Mouse (Mus musculus) ovary, postnatal 14 days (tissue): ENCODE results near the gene Scn4a.
"Not testable (repeated sequence)": the region's sequence is repeated elsewhere in the genome, so short reads cannot be mapped to it uniquely, and the experiment has no call there.

Experiments used
- DNase-seq: peaks from one replicate; pipeline ENCODE4 v3.0.0; 2022; ENCODE audit warnings: low spot score

Gene Scn4a

DNA sequence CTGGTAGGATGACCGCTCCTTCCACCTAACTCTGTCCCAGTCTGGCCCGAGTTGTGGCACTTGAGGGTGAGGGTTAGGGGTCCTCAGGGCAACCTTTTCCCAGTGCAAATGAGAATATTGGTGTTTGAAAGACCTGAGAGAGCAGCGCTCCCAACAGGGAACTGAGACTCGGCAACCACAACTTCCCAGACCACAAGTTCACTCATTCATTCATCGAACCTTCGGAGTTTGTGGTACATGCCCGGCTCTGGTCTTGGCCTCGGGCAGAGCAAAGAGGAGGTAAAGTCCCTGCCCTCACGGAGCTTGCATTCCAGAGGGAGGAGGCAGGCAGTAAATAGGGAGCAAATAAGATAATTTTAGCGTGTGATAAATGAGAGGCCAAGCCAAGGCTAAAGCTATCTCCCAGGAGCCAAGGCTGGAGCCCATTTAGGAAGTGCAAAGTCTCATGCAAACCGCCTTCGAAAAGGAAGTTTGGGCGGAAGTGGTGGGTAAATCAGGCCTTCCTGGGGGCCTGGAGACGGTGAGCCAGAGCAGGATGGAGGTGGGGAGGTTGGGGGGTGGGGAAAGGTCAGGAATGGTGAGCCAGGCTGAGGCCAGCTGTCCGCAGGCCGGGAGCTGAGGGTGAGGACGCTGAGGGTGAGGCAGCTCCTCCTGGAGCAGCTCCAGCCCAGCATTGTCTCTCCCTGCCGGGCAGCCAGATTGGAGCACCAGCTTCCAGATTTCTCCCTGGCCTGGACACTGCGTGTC is 2.5 kb upstream of the Scn4a start:
- DNase-seq, result no peak

DNA sequence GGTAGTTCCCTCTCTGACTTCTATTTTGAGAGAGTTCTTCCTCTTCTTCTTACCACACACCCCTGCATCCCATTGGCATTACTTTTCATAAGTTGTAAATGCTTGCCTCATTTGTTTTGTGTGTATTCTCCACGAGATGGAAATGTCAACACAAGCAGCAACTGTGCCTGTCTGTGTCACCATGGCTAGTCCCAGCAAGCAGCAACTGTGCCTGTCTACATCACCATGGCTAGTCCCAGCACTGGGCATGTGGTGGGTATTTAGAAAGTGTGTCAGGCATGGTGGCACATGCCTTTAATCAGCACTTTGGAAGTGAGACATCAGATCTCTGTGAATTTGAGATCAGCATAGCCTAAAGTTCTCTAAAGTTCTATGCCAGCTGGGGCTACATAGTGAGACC is 1.1 kb upstream of the Scn4a start:
- no peak for DNase-seq

DNA sequence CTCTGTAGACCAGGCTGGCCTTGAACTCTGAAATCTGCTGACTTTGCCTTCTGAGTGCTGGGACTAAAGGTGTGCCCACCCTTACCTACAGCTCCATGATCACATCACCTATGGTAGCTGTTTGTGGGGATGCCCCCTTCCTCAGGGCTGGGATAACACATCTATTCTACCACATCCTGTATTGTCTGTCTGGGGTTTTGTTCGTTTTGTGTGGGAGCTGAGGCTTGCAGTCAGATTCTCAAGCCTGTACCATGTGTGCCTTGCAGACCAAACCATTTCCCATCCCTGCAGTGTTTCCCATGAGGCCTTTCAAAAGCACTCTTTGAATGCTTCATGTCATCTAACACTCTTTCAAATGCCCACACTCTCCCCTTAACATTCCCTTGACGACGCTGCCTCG is 1.1 kb downstream of the Scn4a start:
- no peak for DNase-seq

DNA sequence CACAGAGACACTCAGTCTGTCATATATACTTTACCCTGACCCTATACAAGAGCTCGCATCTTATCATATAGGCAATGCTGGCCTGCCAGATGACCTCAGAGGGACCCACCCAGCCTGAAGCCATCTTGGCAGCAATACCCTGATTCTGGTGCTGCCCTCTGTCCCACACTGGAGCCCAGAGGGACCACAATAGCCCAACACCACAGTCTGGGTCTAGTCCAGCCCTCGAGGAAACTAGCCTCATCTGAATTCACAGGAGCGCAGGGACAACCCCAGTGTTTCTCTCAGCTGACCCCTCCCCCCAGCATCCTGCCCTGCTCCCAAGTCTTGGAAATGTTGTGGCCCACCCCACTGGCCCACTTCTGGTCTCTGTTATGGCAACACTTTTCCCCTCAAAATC is 1.8 kb downstream of the Scn4a start:
- no peak for DNase-seq

DNA sequence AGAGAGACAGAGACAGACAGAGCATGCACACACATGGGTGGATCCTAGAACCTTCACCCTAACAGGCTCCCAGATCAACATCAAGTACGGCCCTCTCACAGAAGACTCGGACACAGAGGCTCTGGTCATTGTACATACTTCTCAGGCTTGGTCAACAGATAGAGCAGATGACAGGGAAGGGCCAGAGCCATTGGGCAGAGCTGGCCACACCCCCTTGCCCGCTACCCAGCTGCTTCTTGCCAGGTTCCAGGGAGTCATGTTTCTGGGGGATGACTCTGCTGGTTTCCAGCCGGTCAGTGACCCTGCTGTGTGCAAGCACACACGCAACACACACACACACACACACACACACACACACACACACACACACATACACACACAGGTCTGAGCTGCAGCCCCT is 2.2 kb downstream of the Scn4a start:
- DNase-seq, result no peak

DNA sequence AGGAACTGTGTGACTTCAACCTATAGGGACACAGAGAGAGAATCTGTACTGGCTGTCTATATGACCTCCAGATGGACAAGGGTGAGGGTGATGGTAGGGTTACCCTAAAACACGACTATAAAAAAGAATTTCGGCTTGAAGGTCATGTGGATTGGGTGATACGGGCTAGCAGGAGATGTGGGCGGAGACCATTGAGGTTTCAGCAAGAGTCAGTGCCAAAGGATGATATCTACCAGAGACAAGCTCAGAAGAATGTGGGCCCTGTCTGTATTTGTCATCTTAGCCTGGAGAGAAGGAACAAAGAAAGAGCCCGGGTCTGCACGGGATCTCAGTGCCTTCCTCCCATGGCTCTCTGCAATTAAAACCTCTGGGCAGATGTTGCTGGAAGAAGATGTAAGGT is 3.3 kb downstream of the Scn4a start:
- DNase-seq, result no peak

DNA sequence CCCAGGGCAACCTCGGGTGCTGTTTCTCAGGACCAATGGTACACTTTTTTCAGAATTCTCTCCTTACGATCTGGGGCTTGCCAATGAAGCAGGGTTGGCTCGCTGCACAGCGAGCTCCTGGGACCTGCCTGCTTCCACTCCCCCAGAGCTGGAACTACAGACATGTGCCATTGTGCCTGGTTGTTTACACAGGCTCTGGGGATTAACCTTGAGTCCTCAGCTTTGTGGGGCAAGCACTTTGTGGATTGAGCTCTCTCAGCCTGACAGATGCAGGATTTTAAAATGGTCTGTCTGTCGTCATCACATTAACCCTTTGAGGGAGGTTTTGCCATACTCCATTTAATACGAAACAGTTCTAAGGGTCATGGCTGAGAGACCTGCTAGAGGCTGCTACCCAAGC is 8.2 kb downstream of the Scn4a start:
- DNase-seq, result no peak

DNA sequence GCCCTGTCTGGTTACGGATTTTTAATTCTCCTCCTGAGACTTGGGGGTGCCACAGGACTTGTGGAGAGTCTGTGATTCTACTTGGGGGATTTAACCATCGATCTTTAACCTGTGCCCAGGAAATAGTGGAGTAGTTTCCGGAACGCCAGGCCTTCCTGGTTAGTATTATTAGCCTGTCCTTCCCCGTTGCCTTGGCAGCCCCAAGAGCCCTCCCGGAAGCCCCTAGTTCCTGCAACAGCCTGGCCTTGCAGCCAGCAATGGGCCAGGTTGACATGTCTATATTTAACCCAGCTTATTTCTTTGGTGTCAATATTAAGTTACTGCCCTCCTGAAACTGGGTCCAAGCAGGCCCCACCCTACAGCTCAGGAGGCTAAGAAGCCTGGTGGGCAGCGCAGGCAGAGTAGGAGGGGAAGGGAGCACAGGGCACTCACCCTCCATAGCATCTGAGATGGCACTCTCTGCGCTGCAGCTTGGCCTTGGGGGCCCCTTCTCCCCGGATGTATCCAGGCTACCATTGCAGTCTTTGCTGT is 12.0 kb downstream of the Scn4a start:
- no peak for DNase-seq

DNA sequence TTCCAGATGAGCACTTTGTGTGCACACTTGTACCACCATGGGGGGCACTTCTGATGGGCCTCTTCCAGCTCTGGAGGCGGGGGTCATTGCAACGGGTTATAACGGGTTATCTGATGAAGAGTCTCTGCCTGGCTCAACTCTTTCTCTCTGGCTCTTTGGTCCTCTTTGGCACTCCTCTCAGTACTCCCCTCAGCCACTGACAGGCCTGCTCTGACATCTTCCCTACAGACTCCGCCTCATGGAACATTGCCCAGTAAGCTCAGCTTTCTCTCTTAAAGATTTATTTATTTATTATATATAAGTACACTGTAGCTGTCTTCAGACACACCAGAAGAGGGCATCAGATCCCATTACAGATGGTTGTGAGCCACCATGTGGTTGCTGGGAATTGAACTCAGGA is 13.8 kb downstream of the Scn4a start:
- DNase-seq, result not testable (repeated sequence)

DNA sequence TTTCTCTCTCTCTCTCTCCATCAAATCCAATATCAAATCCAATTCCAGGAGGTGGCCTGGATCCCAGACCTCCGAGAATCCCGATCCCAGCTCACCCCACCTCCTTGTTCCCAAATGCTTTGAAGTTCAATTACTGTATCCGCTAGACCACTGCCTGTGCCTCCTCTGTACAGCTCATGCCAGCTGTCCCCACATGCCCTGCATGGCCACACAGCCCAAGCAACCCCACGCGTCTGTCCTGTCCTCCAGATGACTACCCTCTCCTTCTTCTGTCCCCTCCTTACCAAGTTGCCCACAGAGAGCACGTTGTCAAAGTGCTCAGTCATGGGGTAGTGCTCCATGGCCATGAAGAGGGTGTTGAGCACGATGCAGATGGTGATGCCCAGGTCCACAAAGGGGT is 14.2 kb downstream of the Scn4a start:
- DNase-seq, result no peak

DNA sequence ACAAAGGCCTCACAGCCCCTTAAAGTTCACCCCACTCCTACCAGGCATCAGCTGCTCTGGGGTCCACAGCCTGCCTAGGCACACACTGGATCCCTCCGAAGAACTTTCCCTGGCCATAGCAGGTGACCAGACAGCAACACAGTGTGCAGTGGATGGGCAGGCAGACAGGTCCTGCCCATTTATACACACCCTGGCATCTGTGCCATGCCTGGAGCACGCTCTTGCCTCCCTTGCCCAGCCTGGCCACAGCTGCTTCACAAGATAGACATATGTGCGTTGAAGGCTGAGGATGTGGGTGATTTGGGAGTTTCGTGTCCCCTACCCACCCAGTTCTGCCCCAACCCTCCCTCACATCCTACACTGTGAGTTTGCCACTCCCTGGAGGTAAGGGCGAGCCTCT is 15.1 kb downstream of the Scn4a start:
- DNase-seq, result no peak

DNA sequence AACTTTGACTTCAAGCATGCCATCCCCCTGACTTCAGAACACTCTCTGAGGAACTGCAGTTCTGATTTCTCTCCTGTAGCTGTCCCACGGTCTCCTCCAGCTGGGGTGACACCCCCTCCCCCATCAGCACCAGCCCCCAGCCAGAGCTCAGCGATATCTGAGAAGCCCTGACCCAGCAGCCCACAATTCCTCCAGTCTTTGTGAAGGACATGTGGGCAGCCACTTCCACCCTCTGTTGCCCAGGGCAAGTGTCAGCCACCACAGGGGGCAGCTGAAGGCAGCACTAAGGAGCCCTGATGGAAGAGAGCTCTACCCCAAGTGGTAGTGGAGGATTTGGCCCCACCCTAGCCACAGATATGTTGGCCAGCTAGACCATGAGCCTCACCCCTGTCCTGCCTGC is 19.0 kb downstream of the Scn4a start:
- no peak for DNase-seq

DNA sequence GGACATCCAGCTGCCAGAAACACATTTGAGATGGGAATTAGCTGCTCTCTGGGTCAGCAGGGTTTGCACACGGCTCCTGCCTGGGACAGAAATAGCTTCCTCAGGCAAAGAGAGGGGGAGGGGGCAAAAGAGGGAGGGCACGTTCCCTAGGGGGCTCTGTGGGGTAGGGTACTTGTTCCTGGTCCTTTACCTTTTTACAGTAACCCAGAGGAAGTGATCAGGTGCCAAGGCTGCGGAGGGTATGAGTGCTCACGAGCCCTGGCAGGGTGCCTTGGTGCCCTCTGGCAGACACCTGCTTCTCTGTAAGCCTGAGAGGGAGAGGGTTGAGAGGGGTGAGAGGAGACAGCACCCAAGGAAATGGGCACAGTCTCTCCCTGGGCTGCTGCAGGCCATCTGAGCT is 20.6 kb downstream of the Scn4a start:
- DNase-seq, result no peak

DNA sequence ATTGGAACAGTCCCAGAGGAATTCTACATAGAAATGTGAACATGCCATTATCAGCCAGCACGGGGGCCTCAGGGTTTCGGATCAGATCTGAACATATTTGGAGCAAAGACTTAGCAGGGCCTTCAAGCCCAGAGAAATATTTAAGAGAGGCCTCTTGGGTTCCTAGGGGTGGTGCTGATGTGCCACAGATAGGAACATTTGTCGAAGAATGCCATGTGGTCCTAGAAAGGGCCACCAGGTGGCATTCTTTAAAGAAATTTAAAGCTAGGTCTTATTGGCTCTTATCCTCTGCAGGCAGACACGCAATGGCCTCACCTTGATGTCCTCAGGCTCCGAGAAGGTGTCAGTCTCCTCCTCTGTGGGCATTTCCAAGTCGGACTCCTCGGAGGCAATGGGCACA is 23.4 kb downstream of the Scn4a start:
- DNase-seq, result no peak

DNA sequence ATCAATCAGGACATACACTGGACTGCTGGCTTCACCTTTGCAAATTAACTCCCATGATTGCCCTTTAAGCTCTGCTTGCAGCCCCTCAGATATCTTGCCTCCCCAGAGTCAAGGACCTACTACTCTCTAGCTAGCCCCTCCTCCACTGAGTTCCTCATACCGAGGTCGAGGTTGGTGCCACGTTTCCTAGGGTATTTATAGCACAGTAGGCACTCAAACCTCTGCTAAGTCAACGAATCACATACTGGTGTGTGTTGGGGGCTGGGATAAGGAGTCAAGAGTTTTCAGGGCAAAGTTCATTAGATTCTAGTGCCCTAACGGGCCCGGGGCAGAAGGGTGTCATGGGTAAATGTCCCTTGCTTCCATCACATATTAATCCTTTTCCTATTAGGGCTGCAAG is 24.0 kb downstream of the Scn4a start:
- no peak for DNase-seq

DNA sequence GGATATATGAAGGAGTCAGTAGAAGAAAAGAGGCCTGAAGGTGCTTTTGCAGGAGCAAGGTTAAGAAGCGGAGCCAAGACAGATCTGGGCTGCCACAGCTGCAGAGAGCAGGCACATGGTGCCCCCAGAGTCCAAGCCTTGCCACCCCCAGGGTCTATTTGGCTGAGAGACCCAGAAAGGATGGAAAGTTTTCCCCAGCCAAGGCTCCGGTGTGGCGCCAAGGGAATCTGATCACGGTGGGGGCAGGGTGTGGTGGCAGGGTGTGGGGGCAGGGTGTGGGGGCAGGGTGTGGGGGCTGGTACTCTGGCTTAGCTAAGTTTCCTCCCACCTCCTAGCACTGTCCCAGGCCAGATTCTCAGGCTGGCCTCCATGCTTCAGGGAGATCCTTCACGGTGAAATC is 24.6 kb downstream of the Scn4a start:
- no peak for DNase-seq

DNA sequence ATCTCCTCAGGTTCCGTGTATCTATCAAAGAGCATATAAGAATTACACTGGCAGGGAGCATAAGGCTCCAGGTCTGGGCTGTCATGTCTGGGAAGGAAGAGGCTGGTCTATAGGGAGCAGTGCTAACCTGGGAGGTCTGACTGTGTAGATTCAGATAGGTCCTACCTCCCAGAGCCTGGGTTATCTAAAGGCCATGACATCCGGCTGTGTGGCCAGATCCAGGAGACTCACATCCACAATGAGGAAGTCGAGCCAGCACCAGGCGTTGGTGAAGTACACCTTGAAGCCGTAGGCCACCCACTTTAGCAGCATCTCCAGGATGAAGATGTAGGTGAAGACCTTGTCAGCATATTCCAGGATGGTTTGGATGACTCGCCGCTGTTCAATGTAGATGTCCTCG is 26.6 kb downstream of the Scn4a start:
- no peak for DNase-seq

DNA sequence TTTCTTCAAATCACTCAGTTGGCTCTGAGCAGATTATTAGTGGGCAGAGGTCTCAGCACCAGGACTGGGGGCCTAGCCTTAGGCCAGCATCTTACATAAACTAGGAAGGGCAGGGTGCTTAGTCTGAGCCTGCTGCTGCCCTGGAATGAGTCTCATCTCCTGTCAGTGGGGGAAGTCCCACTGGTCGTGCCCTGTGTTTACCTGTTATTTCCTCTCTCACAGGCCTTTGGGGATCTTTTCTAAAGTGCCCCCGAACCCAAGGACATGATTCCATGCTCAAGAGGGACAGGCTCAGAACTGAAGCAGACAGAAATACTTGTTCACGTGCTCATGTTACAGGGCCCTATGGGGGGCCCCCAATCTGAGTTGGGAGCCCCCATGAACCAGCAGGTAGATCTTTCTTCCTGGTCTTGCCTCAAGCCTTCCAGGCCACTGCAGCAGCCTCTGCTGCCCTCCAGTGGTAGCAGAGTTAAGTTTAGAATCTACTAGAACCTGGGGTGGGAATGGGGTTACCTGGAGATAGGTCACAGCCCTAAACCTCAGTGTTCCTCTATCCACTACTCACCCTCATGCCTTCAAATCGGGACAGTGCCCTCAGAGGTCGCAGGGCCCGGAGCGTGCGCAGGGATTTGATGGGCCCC is 27.4 kb downstream of the Scn4a start:
- peak; percentile 67 for DNase-seq

DNA sequence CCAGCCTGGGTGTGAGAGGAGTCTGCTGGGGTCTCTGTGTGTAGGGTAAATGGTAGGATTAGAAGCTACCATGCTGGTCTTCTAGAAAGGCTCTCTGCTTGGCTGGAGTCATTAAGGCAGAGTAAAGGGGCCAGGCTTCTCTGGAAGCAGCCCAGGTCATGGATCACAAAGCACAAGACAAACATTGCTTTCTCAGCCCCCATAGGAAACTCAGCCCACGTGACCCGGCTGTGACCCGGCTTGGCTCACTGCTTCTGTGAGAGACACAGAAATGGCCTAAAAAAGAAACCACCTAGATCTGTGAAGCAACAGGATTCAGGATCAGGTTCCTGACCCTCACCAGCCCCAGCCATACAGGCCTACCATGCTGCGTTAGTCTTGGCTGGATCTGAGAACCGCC is 28.2 kb downstream of the Scn4a start:
- DNase-seq, result no peak

DNA sequence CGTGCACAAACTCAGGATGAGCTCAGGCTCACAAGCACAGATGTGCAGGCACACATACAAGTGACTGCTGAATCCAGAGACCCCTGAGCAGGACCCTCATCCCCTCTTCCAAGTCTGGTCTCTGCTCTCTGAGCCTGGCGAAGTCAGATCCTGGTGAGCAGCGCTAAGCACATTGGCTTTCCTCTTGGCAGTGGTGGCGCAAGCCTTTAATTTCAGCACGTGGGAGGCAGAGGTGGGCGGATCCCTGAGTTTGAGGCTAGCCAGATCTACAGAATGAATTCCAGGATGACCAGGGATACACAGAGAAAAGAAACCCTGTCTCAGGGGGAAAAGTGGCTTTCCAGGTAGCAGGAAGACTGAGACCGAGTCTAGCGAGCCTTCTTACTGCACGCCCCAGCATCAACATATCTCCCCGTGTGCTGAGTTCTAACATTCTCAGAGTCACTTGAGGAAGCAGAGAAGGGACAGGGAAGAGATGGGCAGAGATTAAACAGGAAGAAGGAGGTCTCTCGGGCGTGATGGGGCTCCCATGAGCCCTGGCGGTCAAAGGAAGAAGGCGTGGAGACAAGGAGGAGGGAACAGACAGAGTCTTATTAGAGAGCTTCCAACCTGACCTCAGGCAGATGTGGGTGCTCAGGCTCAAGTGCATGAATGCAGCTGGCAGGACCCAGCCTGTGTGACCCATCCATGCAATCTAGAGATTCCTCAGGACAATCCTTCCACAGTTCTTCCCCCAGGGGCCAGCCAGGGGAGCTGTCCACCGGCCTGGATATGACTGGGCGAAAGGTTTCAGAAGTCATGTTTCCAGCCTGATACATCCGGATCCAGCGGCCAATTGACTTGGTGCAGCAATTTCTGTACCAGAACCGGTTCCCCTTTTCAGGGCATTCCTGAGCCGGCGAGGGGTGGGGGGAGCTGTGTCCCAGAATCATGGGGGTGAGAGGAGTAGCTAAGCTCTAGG is 34.4 kb downstream of the Scn4a start:
- DNase-seq, result no peak

DNA sequence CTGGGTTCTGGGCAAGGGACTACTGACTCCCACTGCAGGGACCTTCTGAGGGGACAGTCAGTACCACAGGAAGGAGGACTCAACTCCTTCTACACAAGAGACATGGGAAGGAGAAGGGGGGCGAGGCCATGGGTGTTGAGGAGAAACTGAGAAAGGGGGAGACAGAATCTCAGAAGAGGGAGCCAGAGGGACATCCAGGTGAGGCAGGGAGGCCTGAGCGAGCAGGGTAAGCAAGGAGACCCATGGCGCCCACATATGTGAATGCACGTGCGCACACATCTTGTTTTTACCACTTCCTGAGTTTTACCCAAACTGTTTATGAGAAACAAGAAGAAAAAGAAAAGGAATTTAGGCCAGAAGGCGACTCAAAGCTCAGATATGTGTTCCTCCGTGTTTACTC is 35.3 kb downstream of the Scn4a start:
- DNase-seq, result no peak

DNA sequence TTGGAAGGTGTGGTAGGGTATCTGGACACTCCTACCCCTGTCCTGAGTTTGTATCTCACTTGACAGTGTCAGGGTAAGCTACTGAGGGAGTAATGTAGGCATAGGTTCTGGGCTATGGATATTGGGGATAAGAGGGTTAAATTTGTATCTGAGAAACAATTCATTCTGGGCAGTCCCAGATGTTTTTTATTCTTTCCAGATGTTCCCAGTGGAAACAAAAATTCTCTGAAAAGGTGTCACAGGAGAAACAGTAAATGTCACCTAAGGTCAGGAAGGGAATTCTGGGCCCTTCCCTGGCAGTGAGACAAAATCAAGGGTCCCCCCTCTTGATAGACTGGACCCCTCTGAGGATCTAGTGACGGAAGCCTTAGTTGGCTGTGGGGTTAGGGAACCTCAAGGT is 36.7 kb downstream of the Scn4a start:
- DNase-seq, result no peak

DNA sequence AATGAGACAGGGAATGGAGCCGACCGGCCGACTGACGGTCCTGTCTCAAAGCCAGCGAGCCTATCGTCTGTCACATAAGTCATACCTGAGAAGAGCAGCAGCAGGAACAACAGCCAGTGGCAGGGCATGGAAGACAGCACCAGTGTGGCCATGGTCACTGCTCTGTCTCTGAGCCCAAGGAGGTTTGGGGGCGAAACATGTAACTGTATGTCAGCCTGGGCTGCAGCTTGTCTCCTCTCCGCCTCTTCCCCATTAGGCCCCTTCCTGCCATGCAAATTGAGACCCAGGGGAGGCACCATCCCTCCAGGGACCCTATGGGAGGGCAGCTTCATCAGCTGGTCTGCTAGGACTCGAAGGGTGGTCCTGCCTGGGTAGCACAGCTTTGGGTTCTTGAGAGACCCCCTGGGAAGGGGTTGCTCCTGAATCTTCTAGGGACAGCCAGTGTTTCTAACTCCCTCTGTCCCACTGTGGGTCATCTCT is 38.7 kb downstream of the Scn4a start, which contains the start of gene Cd79b:
Gene Cd79b (minus strand): TSS at position 430 of the 480 bp plus-strand sequence.
- DNase-seq, result no peak
